In genomic region chr10:43901578-43902194, GRCm38 (mm10) we compare ENCODE assay signal across 8 mouse cellular contexts. TPM values are rescaled to one million over a fixed set of nuclear protein-coding genes. Genes with fewer than 3 reads are reported as not detected.
DNase-seq lines count a peak whose midpoint lies in the region; ATAC-seq and TF ChIP-seq lines count a peak whose summit lies in the region.

Gene Qrsl1, minus strand, starts transcription at chr10:43901745.
Gene Rtn4ip1, plus strand, starts transcription at chr10:43901807.

- peaks cover 7% of the 10 kb centered on the region for H3K4me1 ChIP-seq in G1E (ENCODE audit: insufficient read depth, low read depth, low read length)
- peaks cover 12% of the 10 kb centered on the region for H3K4me1 ChIP-seq in forebrain, embryonic 16.5 days (replicated peaks; ENCODE audit: control insufficient read depth, insufficient read depth, low read length)
- H3K4me1 ChIP-seq in lung, embryonic 14.5 days (ENCODE audit: insufficient read depth): peaks cover 4% of the 10 kb centered on the region; the same call in 1 of the 2 replicates
- H3K4me1 ChIP-seq in olfactory bulb, adult 2 months (ENCODE audit: control insufficient read depth, insufficient read depth, low read length): 0 out of 2 replicates have a peak, but pooled peaks cover 2% of the 10 kb centered on the region
- peaks cover 6% of the 10 kb centered on the region; the same call in 1 of the 2 replicates for H3K4me1 ChIP-seq in thymus, adult 2 months (replicated peaks; ENCODE audit: control insufficient read depth, insufficient read depth, low read length)

- peaks cover 25% of the 10 kb centered on the region for H3K36me3 ChIP-seq in G1E (replicated peaks)
- no peaks in the 10 kb centered on the region for H3K36me3 ChIP-seq in forebrain, embryonic 16.5 days (ENCODE audit: control insufficient read depth, insufficient read depth)
- no peaks in the 10 kb centered on the region for H3K36me3 ChIP-seq in lung, embryonic 14.5 days (ENCODE audit: insufficient read depth)
- no peaks in the 10 kb centered on the region for H3K36me3 ChIP-seq in thymus, adult 2 months (ENCODE audit: control insufficient read depth, insufficient read depth, low read length)

- under 1% methylated on average over 40 of the region's 40 CpGs for WGBS in forebrain, embryonic 16.5 days
- under 1% methylated on average over 40 of the region's 40 CpGs for WGBS in lung, embryonic 14.5 days
- under 1% methylated on average over 40 of the region's 40 CpGs for WGBS in olfactory bulb, adult 2 months
- 1% methylated on average over 40 of the region's 40 CpGs for WGBS in thymus, adult 2 months

- H3K27ac ChIP-seq in forebrain, embryonic 16.5 days (ENCODE audit: low read length): peak within 1 kb of the TSS; percentile 71
- H3K27ac ChIP-seq in layer of hippocampus, adult 2 months: peak within 1 kb of the TSS; percentile 93
- H3K27ac ChIP-seq in lung, embryonic 14.5 days (ENCODE audit: low read depth): peak within 1 kb of the TSS; percentile 77
- peak within 1 kb of the TSS; percentile 84 for H3K27ac ChIP-seq in olfactory bulb, adult 2 months (ENCODE audit: insufficient read depth, low read depth, low read length)
- H3K27ac ChIP-seq in thymus, adult 2 months (ENCODE audit: control insufficient read depth, insufficient read depth, low read length): no peak within 1 kb of the TSS

- TF ChIP-seq CTCF in G1E (IDR thresholded peaks at IDR 0.05; ENCODE audit: low read depth, low read length): no peak
- TF ChIP-seq CTCF in layer of hippocampus, adult 2 months (conservative IDR thresholded peaks at IDR 0.05): no peak
- TF ChIP-seq CTCF in lung, embryonic 14.5 days (IDR thresholded peaks at IDR 0.05; ENCODE audit: low read depth): no peak
- no peak for TF ChIP-seq CTCF in olfactory bulb, adult 2 months (IDR thresholded peaks at IDR 0.05; ENCODE audit: insufficient read depth, low read depth, low read length)
- TF ChIP-seq CTCF in thymus, adult 2 months (IDR thresholded peaks at IDR 0.05; ENCODE audit: borderline replicate concordance, control insufficient read depth, extremely low read depth, insufficient read depth, low read length, poor library complexity): peak; percentile 66; the same call in 1 of the 2 replicates

- peak within 1 kb of the TSS; percentile 77 for H3K4me3 ChIP-seq in G1E (ENCODE audit: low read depth, low read length)
- H3K4me3 ChIP-seq in forebrain, embryonic 16.5 days (replicated peaks; ENCODE audit: low read length): peak within 1 kb of the TSS; percentile 91
- peak within 1 kb of the TSS; percentile 84 for H3K4me3 ChIP-seq in layer of hippocampus, adult 2 months
- H3K4me3 ChIP-seq in lung, embryonic 14.5 days (ENCODE audit: low read depth, low read length): peak within 1 kb of the TSS; percentile 75
- H3K4me3 ChIP-seq in olfactory bulb, adult 2 months (ENCODE audit: insufficient read depth, low read depth, low read length): peak within 1 kb of the TSS; percentile 93
- H3K4me3 ChIP-seq in thymus, adult 2 months (ENCODE audit: control insufficient read depth, insufficient read depth, low read length): peak within 1 kb of the TSS; percentile 77

- peak within 1 kb of the TSS; percentile 81 for H3K9ac ChIP-seq in forebrain, embryonic 16.5 days (replicated peaks; ENCODE audit: low read depth, low read length)
- H3K9ac ChIP-seq in lung, embryonic 14.5 days: peak within 1 kb of the TSS; percentile 74

- DNase-seq in G1E (ENCODE audit: low spot score): peak; percentile 61
- DNase-seq in cerebellum, adult 18-20 months: peak; percentile 92 to 96
- peak; percentile 94 for DNase-seq in heart, postnatal 36 days
- peak; percentile 92 to 93 for DNase-seq in layer of hippocampus, adult 2 months (ENCODE audit: low spot score in 2 of 2)
- DNase-seq in lung, embryonic 14.5 days: peak; percentile 97
- DNase-seq in thymus, adult 2 months: peak; percentile 93

- intact Hi-C loops in heart, postnatal 36 days (cut with DNase I): no loop called here

- H3K27me3 ChIP-seq in G1E (ENCODE audit: insufficient read depth, low read length): no peaks in the 10 kb centered on the region
- no peaks in the 10 kb centered on the region for H3K27me3 ChIP-seq in forebrain, embryonic 16.5 days (replicated peaks; ENCODE audit: control insufficient read depth, insufficient read depth, low read length)
- H3K27me3 ChIP-seq in lung, embryonic 14.5 days (ENCODE audit: insufficient read depth, low read length): no peaks in the 10 kb centered on the region
- H3K27me3 ChIP-seq in thymus, adult 2 months (ENCODE audit: control insufficient read depth, insufficient read depth, low read length): no peaks in the 10 kb centered on the region

- peak; percentile 68 for TF ChIP-seq POLR2A in olfactory bulb, adult 2 months (IDR thresholded peaks at IDR 0.05; ENCODE audit: insufficient read depth, low read depth, low read length)
- 0 out of 2 replicates have a peak, but pooled peaks have one; percentile 46 for TF ChIP-seq POLR2A in thymus, adult 2 months (IDR thresholded peaks at IDR 0.05; ENCODE audit: control insufficient read depth, extremely low read depth, insufficient read depth, low read length, poor library complexity)

- ATAC-seq in G1E (ENCODE audit: extremely low read depth, insufficient number of reproducible peaks, low FRiP score, poor library complexity, severe bottlenecking): peak; percentile 57; the same call in 1 of the 2 replicates
- peak; percentile 99 for ATAC-seq in forebrain, embryonic 16.5 days
- ATAC-seq in lung, embryonic 14.5 days (ENCODE audit: insufficient read depth): peak; percentile 99

- H3K9me3 ChIP-seq in G1E (replicated peaks): no peaks in the 10 kb centered on the region
- H3K9me3 ChIP-seq in forebrain, embryonic 16.5 days (ENCODE audit: control insufficient read depth, low read length): no peaks in the 10 kb centered on the region
- no peaks in the 10 kb centered on the region for H3K9me3 ChIP-seq in lung, embryonic 14.5 days (ENCODE audit: low read depth, low read length)

- H3K4me2 ChIP-seq in forebrain, embryonic 16.5 days (ENCODE audit: low read length): peak within 1 kb of the TSS; percentile 69
- H3K4me2 ChIP-seq in lung, embryonic 14.5 days: peak within 1 kb of the TSS; percentile 64

RNA-seq across cellular contexts. Expression of gene Qrsl1, which starts in this region (rescaled TPM):
- total RNA-seq in G1E (2014; fragmentation: Nextera tagmentation): 6.3 and 16.7 TPM in 2 replicates
- total RNA-seq in G1E (2017): 8.2 and 8.7 TPM in 2 replicates
- 1.7 and 2.8 TPM in 2 replicates for polyA plus RNA-seq in G1E (2012)
- 22.5 and 25.0 TPM in 2 replicates for polyA plus RNA-seq in forebrain, embryonic 16.5 days (2015; fragmentation: Nextera tagmentation; extraction: Ambion mirVana)
- 10 to 100 TPM; 24.8 to 27.1 TPM for total RNA-seq in heart, postnatal 36 days (2021)
- total RNA-seq in layer of hippocampus, adult 2 months (2021): 10 to 100 TPM; 15.2 to 16.1 TPM
- 24.1 and 26.3 TPM in 2 replicates for polyA plus RNA-seq in lung, embryonic 14.5 days (2014; fragmentation: Nextera tagmentation; extraction: Ambion mirVana)
- polyA plus RNA-seq in olfactory bulb, adult 2 months (2012; ENCODE audit: insufficient read depth, insufficient read length, low replicate concordance, missing spikeins): not detected in 2 replicates
- polyA plus RNA-seq in thymus, adult 2 months (2012; rRNA removed): 14.0 and 14.9 TPM in 2 replicates

RNA-seq across cellular contexts. Expression of gene Rtn4ip1, which starts in this region (rescaled TPM):
- total RNA-seq in G1E (2014; fragmentation: Nextera tagmentation) (19.2 and 21.5 TPM in 2 replicates), G1E (2017) (5.4 and 6.9 TPM in 2 replicates)
- 1.2 and 1.4 TPM in 2 replicates for polyA plus RNA-seq in G1E (2012)
- 18.3 and 19.9 TPM in 2 replicates for polyA plus RNA-seq in forebrain, embryonic 16.5 days (2015; fragmentation: Nextera tagmentation; extraction: Ambion mirVana)
- 10 to 100 TPM; 58.5 to 65.3 TPM for total RNA-seq in heart, postnatal 36 days (2021)
- 10 to 100 TPM; 14.1 to 15.8 TPM for total RNA-seq in layer of hippocampus, adult 2 months (2021)
- 15.0 TPM in 2 replicates for polyA plus RNA-seq in lung, embryonic 14.5 days (2014; fragmentation: Nextera tagmentation; extraction: Ambion mirVana)
- not detected in 2 replicates for polyA plus RNA-seq in olfactory bulb, adult 2 months (2012; ENCODE audit: insufficient read depth, insufficient read length, low replicate concordance, missing spikeins)
- polyA plus RNA-seq in thymus, adult 2 months (2012; rRNA removed): 10.2 and 10.7 TPM in 2 replicates
